Mouse (Mus musculus): ENCODE measurements at regions not wholly inside any gene's neighbourhood (a gene's known extent, or its start where the extent isn't known, plus 50 kb on each side); places are given as distances from the start of the nearest gene placed in this dataset.

DNA sequence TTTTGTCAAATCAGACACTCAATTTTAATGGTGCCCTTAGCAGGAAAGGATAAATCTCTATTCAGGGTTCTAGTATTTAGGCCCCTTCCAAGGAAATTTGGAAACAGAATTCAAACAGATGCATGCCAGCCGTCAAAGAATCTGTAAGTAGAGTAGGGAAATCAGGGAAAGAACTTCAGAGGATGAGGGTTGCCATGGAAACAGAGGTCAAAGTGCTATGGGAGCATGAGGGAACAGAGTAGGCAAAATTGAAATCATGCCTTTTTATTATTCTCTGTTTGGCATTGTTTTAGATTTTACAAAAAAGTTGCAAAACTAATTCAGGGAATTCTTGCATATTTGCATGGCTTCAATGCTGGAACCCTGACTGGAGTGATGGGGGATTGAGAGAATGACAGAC is 1916.4 kb upstream of the Lrrc6 start:
- no peak for TF ChIP-seq EP300 (IDR thresholded peaks at IDR 0.05; ENCODE audit: low read depth in 1 of 2, low read length in 2 of 2)
- TF ChIP-seq CTCF (IDR thresholded peaks at IDR 0.05 in 2 of 3, conservative IDR thresholded peaks at IDR 0.05 in 1 of 3; ENCODE audit: control insufficient read depth in 1 of 3, insufficient read depth in 1 of 3, low read depth in 2 of 3, low read length in 3 of 3, poor library complexity in 1 of 3, severe bottlenecking in 1 of 3), result no peak
- TF ChIP-seq JUND (IDR thresholded peaks at IDR 0.05; ENCODE audit: low read depth, low read length), result no peak
- TF ChIP-seq POLR2A (IDR thresholded peaks at IDR 0.05; ENCODE audit: control insufficient read depth in 1 of 2, insufficient read depth in 1 of 2, low read depth in 1 of 2, low read length in 2 of 2, poor library complexity in 1 of 2), result no peak
- TF ChIP-seq ZNF384 (IDR thresholded peaks at IDR 0.05; ENCODE audit: low read depth, low read length), result no peak
- TF ChIP-seq NELFE (IDR thresholded peaks at IDR 0.05; ENCODE audit: low read depth, low read length), result no peak
- no peak for TF ChIP-seq MAFK (IDR thresholded peaks at IDR 0.05; ENCODE audit: borderline replicate concordance, low read depth, low read length)

All from MEL (cell line).